Mouse (Mus musculus): ENCODE results near the gene Sacs.

Sacs gene

DNA sequence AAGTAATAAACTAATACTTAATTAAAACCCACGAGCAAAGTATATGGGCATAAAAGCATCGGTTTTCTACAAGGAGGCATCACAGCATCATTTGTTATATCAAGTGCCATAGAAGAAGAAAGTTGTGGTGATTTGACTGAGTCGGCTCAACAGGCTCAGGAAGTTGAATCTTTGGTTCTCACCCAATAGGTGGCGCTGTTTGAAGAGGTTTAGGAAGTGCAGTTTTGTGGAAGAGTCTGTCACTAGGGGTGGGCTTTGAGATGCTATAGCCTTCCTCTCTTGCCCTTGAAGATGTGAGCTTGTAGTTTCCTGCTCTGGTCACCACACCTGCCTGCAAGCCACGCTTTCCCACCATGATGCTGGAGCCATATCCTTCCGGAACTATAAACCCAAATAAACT is 104.4 kb downstream of the Sacs start:
- no peak for DNase-seq

DNA sequence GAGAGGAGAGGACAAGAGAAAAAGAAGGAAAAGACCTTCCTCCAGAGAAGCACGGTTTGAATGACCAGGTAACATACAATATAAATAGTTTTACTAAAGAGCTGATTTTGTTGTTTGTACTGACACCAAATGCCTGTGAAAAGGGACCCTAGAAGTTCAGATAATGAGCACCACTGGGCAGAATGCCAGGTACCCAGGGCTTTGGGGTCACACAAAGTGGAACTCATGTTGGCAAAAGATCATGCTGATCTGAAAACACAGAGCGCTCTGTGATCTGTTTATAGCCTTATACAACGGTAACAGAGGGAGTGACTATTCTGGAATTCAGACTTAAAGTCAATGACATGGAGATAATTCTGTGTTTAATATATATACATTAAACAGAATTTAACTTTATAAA is 108.2 kb downstream of the Sacs start:
- DNase-seq = no peak

DNA sequence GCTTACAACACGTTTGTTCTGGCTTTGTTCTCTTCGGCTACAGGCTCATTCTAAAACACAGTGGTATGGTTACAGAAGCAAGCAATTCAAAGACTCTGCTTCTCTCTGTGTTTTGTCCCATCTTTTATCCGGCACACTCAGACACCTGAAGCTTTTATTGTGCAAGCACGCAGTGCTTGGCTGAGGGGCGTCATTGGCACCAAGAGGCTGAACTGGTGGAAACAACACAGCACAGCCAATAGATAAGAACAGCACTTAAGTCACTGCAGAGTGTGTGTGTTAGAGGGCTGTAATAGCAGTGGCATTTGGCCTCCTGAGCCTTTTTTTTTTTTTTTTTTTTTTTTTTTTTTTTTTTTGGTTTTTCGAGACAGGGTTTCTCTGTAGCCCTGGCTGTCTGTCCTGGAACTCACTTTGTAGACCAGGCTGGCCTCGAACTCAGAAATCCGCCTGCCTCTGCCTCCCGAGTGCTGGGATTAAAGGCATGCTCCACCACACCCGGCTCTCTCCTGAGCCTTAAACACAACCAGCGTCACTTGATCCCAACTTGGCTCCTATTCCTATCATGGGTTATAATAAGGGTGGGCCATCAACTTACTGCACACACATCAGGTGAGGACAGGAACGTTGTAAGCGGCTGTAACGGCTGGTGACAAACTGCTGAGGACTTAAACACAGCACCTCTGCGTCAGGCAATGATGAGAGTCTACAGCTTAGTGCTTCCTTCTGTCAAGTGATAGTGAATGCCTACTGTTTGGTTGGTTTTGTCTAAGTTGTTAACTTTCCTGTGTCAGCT is 114.5 kb downstream of the Sacs start:
- DNase-seq = no peak

DNA sequence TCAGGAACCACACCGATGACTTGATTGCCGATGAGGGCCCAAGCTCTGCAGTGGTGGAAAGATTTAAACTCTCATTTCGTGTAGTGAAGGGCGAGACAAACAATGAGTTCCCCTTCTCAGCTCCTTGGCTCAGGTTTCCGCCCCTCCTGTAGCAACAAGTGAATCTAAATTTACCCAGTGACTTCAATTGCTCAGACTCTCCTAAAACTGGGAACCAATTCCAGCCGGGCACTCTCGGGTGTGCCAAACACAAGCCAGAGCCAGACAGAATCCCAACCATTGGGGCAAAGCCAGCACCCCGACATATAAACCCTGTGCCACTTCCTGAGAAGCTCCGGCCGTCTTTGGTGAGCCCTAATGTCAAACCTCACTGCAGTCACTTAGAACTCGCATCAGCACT is 120.1 kb downstream of the Sacs start, which contains the start of gene Sgcg:
Gene Sgcg, minus strand, starts transcription at position 139 of the 400 bp plus-strand sequence.
- DNase-seq = no peak

DNA sequence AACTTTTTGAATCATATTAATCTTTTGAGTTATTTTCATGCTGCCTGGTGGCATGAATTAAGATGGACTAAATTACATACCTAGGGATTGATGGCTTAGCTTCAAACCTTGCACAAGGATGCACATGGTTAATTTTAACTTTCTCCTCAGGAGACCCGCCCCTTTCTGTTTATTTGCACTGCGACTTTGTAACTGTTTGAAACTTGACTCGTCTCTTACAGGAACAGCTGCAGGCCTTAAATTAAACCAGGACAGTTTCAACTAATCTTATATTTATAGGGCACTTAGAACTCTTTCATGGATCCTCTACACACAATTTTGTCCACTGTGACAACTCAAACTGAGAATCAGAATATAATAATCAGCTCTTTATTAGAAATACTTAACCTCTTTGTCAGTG is 120.8 kb downstream of the Sacs start:
- DNase-seq = no peak

DNA sequence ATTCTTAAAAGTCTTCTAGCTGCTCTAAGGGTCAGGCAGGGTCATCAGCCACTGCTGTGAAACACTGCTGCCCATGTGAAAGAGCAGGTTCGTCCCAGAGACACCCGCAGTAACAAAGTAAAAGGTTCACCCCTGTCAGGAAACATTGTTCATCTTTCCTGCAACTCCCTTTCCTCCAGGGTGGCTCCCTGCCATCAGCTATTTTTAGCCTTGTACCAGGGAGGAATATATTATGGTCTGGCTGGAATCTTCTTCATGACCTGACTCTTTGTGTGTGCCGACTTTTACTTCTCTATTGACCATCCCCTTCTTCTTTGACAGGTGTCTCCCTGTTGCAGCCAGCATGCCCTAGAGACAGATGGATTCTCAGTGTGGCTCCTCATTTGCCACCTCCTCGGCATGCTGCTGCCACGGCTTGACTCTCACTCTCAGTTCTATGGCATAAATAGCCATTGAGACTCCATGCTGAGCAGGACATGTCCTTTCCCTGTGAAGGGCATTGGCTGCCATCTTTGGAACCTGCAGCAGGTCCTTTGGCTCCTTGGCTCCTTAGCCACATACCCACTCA is 129.7 kb downstream of the Sacs start:
- DNase-seq = no peak

DNA sequence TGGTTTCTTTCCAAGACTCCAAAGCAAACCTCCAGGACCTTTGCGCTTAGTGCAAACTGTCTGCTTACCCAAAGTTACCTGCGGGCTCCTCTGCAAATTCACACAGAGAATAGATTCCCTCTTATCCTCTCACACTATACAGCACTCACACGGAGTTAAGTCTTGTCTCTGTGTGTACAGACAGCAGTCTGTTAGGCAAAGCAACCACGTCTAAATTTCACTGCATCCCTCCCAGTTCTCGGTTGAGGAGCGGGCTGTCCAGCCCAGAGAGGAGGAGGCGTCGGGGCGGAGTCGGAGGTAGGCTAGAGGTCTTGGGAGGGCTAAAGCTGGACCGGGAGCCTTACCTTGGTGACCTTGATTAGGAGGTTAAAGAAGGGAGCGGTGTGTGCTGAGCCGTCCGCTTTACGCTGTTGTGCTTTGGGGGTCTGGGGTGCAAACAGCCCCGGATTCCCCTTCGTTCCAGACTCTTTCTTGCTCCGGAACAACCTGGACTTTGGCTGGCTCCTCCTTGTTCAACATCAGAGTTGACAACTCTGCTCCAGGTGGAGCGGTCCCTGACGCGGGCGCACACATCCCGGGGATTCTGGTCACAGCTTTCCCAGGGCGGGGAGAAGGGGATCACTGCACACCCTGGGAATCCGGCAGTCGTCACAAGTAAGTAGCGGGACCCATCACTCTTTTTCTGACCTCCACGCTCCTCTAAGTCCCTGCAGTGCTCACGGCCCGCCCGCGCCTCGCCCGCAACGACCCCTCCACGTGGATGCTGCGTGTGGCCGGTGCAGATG is 136.3 kb downstream of the Sacs start:
- no peak for DNase-seq

DNA sequence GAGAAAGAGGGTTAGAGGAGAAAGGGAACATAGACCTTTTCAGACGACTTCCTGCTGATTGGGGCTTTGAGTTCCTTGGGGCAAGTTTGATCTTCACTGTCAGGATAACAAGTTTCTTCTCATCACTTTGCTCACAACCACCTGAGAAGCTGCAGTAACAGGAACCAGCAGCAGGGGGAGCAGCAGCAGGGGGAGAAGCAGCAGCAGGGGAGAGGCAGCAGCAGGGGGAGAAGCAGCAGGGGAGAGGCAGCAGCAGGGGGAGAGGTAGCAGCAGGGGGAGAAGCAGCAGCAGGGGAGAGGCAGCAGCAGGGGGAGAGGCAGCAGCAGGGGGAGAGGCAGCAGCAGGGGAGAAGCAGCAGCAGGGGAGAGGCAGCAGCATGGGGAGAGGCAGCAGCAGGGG is 139.0 kb downstream of the Sacs start:
- DNase-seq = no peak

DNA sequence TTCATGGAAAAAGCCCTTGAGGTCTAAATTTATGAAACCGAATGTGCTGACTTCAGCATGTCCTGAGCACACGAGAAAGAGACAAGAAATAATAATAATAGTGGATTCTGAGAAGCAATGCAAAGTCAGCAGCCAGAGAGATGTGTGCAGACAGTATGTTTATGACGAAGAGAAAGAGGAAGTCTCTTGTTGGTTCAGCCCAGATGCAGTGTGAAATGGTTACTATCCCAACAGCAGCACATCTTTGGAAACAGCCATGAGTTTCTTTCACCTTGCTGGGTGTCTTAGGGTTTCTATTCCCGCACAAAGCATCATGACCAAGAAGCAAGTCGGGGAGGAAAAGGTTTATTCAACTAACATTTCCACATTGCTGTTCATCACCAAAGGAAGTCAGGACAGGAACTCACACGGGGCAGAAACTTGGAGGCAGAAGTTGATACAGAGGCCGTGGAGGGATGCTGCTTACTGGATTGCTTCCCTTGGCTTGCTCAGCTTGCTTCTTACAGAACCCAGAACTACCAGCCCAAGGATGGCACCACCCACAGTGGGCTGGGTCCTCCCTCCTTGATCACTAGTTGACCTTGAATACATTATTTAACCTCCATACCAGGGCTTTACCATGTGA is 140.5 kb downstream of the Sacs start:
- DNase-seq = no peak

DNA sequence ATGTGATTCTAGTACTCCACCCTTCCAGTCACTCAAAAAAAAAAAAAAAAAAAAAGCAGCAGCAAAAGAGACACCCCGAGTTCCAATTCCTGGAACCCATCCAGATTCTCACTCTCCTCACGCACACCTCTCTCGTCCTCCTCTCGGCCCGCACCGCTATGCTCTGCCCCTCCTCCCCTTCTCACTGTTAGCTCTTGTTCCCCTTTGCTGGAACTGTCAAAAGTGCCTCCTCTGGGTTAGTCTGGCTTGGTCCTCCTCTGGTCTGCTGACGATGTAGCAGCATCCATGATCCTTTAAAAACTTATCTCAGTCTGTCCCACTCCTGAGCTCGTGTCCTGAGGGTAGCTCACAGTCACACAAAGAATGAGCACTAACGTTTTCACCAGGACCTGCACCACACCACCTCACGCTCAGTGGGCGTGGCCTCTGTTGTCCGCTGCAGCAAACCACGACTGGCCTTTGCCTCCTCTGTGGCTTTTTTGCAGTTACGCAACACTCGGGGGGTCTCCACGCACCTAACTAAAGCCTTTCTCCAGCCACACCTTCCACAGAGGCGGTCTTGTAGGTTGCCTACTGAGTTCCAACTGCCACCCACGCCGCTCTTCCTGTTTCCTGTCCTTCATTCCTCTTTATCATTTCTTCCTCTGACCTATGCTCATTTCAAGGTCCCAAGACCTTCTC is 150.5 kb downstream of the Sacs start:
- DNase-seq = no peak

All from kidney, adult 11 months (tissue).